Mouse (Mus musculus) bone marrow, adult 2 months (tissue): ENCODE measurements around the gene Erf.
A peak's percentile ranks its signal among the peaks of the same experiment; 100 is the strongest.

ENCODE experiments used
- CTCF ChIP-seq: fragments of 200-500 bp; IDR thresholded peaks from 2 replicates; pipeline ENCODE4 v1.5.1; 2011; ENCODE audit warnings: low read length, control low read depth; ENCODE audit not compliant: control insufficient read depth, insufficient read depth
- POLR2A ChIP-seq: fragments of 200-500 bp; IDR thresholded peaks from 2 replicates; pipeline ENCODE4 v1.6.1; 2011; ENCODE audit warnings: low read depth, mild to moderate bottlenecking, control low read depth, low read length, borderline replicate concordance; ENCODE audit not compliant: control insufficient read depth

GRCm38 (mm10) chr7:25206094-25206830, 44.3 kb downstream of the Erf start:
- 0 out of 2 replicates have a peak, but pooled peaks have one; percentile 1 for TF ChIP-seq CTCF
- TF ChIP-seq POLR2A, result no peak
